Mouse (Mus musculus) mature B cell (primary cell): Measurements from ENCODE around the gene Arhgef40.

Experiments used
- in situ Hi-C: fragments of 300-500 bp; cut with MboI; formaldehyde crosslinking; loops from 2 replicates; pipeline ENCODE4 v1.14.3; 2019

Gene Arhgef40

DNA sequence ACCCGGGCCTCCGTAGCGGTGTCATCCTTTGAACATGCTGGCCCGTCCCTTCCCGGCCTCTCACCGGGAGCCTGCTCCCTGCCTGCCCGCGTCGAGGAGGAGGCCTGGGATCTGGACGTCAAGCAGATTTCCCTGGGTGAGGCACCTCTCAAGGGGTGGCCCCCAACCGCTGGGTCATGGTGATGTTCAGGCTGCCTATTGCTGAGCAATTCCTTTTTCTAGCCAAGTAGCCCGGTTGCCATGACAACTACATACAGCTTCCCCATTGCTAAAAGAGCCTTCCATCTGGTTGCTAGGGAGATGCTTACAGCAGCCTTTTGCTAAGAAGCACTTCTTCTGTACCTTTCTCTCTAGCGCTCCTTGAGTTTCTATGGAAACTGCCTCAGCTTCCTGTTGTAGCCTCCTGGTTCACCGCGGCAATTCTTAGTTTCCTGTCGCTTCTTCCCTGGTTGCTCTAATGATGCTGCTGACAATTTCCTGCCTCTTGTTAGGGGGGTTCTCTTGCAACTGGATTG is 19.5 kb downstream of the Arhgef40 start:
- in situ Hi-C loops: no loop called here

DNA sequence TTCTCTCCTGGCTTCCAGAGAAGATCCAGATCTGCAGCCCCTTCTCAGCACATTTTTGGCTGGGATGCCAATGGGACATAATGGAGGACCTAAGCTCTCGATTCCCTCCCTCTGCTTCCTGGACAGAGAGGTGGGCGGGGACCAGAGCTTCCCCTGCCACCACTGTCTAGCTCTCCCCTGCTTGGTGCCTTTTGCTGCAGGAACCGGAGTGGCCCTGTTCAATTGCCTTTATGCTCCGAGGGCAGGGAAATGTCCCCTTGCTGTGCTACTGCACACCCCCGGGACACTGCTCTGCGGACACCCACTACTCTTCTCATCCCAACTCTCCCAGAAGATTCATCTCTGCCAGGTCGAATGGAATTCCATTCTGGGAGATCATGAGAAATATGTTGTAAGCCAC is 20.6 kb downstream of the Arhgef40 start:
- in situ Hi-C loops: no loop called here

- in situ Hi-C loops: no loop called here
Measured at GRCm38 (mm10) chr14:52005616-52006015, 21.1 kb downstream of the Arhgef40 start.

GRCm38 (mm10) chr14:52006241-52006640 is 21.7 kb downstream of the Arhgef40 start:
- in situ Hi-C loops: no loop called here

DNA sequence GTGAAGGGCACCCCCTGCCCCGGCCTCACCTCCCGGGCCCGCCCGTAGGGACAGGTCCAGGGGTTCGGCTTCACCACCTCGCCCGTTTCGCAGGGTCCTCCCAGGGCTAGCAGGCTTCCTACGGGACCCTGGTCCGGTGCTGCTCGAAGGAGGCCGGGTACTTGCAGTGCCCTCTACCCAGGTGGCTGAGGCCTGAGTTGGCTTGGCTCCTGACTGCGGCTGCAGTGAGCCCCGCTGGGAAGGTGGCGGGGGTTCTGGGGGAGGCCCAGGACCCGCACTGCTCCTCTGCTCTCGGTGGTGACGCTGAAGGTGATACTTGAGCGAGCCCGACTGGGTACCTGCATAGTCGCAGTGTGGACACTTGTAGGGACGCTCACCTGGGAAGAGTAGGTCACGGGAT is 22.3 kb downstream of the Arhgef40 start:
- in situ Hi-C loops: no loop called here

- in situ Hi-C loops: no loop called here
Measured at GRCm38 (mm10) chr14:52008321-52009203, 24.0 kb downstream of the Arhgef40 start.

DNA sequence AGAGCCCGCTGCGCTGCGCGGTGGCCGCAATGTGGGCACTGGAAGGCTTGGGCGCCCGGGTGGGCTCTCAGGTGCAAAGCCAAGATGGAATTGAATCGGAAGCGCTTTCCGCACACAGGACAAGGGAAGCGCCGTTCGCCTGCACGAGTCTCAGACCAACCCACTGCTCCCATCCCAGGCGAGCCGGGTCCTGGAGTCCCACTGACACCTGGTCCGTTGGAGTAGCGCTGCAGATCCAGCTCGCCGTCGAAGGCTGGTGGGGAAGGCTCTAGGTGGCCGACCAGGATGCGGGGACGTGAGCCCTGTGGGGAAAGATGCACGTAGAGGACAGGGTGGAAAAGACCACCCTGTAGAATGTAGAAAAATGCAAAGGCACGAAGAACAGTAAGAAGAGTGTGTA is 24.8 kb downstream of the Arhgef40 start:
- in situ Hi-C loops: no loop called here

DNA sequence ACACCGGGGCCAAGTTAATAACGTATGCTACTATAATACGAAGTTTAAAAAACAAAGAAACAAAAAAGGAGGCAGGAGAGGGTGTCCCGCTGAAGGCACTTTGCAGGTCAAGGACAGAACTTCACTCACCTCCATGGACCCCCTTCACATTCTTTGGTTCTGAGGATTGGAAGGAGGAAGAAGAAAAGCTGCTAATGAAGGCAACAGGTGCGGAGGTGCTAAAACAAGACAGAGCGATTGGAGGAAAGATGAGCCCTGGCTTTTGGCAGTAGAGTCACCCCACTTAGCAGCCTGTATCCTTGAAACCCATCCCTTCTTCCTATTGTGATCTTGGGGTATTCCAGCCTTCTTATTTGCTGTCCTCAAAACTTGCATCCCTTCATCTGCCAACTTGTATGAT is 25.3 kb downstream of the Arhgef40 start:
- in situ Hi-C loops: no loop called here

GRCm38 (mm10) chr14:52010446-52011111 is 26.1 kb downstream of the Arhgef40 start:
- in situ Hi-C loops: no loop called here

DNA sequence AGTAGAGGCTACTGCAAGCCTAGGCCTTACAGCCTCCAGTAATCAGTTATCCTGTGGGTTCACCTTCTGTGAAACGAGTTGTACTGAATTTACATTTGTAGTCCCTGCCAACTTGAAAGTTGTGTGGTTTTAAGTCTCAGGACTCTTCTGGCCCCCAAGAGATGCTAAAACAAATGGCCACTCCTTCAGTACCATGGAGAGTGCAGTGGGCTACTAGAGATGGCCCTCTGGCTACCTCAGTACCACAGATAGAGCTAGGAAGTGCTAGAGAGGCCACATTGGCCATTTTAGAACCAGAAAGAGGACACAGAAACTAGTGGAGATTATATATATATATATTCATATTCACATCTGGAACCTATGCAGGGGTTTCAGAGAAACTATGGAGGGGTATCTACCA is 27.2 kb downstream of the Arhgef40 start:
- in situ Hi-C loops: no loop called here

DNA sequence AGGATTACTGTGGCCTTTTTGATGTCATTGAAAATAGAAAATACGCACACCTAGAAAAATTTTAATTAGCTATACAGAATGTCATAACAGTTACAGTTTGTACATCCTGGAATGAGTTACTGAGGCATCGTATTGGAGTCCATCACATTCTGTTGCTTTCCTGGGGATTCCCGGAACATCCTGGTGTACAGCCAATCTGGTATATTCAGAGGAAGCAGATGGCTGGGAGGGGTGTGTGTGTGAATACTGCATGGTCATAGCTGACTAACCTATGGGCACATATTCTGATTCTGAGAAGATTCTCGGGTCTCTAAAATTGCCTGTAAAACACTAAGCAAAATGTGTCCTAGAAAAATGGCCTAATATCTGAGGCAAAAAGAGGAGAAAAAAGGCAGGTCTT is 27.6 kb downstream of the Arhgef40 start:
- in situ Hi-C loops: no loop called here

DNA sequence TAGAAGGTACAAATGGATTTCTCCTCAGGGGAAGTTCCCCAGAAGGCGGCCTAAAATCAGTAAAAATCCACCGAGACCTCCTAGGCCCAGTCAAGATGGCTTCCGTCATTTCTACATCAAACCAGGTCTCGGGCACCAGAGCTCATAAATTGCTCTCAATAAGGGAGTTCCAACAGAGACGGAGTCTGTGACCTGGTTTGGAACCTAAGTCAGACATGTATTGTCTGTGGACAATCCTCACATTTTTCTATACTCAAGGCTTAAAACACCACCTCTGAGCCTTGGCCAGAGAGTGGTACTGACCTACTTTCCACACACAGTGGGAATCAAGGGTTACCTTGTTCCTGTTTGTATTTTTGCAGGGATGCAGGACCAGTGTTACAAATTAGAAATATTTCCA is 28.0 kb downstream of the Arhgef40 start:
- in situ Hi-C loops: no loop called here

DNA sequence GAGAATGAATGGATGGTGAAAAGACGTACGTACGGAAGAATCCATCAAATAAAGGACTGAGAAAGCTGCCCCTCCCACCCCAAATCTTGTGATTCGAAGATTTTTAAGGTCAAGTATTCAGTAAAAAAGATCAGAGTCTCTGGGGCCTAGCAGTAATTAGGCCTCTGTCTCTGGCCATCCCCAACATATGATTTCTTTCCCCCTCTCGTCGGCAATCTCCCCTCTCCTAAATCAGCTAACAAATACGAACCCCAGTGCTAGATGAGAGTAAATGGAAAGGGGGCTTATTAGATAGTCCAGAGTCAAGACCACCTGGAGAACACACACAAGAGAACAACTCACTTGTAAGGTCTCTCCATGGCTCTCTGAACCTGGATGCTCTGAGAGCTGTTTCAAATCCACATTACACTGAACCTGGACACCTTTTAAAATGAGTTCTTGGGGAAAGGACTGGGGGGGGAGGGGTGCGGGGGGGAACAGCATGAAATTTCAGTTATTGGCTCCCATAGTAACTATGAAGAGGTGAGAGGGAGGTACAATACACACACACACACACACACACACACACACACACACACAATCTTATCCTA is 28.6 kb downstream of the Arhgef40 start:
- in situ Hi-C loops: no loop called here

- in situ Hi-C loops: no loop called here
Measured at GRCm38 (mm10) chr14:52013771-52014219, 29.3 kb downstream of the Arhgef40 start.

- in situ Hi-C loops: no loop called here
Measured at GRCm38 (mm10) chr14:52014271-52014760, 29.8 kb downstream of the Arhgef40 start.

DNA sequence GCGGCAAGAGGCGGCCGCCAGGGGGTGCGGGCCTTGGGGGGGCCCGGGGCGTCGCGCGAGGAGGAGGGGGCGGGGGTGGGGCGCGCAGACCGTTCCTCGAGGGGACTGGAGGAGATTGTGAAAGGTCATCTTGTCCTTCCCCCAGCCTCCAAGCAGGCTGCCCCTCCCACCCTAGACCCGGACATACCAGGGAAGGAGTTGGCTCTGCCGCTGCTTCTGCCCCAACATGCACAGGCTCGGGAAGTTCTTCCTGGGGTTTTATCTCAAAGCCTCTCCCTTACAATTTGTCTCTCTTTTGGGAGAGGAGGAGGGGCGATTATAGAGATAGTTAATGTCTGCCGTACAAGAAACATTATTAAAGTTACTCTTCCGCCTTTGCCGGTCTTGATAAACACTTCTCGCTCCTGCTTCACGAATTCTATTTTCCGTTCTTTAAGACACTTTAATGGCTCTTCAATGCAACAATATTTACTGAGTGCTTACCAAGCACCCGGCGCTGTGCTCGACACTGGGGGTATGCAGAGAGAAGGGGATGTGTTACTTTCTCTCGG is 30.3 kb downstream of the Arhgef40 start:
- in situ Hi-C loops: no loop called here

- in situ Hi-C loops: no loop called here
Measured at GRCm38 (mm10) chr14:52015445-52016100, 31.1 kb downstream of the Arhgef40 start, which contains the start of gene Tmem253. TSS of gene Tmem253 (plus strand) at chr14:52015658.

DNA sequence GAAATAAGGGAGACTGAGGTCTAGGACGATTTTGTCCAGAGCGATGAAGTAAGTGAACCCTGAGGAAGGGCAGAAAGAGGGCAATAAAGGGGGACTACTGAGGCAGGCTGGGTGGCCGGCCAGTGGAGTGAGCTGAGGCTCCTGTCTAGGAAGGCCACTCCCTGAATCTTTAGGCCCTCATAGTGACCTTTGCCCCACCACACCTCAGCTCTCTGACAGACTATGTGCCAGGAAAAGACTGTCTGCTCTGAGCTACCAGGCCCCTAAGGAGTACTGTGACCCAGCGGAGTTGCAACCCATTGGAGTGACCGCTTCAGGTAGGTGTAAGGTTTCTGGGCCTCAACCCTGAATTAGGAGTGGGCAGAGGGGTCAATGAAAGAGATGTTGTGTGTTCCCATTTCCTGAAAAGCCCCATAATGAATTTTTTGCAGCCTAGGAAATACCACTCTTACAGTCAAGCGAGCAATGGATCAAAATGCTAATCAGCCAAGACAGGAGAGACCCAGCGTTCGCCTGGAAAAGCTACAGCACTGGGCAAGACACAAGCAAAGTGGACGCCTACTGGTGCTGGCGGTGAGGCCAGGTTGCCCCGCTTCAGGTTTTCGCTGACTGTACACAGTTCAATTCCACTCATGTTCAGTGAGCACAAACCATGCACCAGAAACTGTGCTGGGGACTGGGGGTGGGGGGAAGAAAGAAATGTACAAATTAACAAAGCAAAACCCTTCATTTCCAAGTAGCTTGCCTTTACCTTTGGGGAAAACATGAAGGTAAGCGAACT is 32.3 kb downstream of the Arhgef40 start:
- in situ Hi-C loops: no loop called here

DNA sequence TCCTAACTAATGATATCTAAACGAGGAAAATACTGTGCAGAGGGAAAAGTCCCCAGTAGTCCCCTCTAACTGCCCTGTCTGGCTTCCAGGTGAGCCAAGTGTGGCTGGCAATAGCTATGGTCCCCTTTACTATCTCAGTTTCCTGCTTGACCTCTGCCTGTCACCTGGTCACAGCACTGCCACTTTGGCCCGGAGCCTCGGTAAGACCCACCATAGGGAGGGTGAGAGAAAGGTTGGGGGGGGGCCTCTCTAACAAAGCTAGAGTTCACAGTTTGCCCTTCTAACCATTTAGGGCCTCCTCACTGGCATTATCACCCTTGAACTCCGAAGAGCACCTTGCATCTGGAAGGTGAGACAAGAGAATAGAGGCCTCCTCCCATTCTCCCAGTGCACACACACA is 33.1 kb downstream of the Arhgef40 start:
- in situ Hi-C loops: no loop called here

GRCm38 (mm10) chr14:52018248-52019050 is 33.9 kb downstream of the Arhgef40 start:
- in situ Hi-C loops: no loop called here
